Mouse (Mus musculus): ENCODE measurements at regions not wholly inside any gene's neighbourhood (a gene's known extent, or its start where the extent isn't known, plus 50 kb on each side); places are given as distances from the start of the nearest gene placed in this dataset.

DNA sequence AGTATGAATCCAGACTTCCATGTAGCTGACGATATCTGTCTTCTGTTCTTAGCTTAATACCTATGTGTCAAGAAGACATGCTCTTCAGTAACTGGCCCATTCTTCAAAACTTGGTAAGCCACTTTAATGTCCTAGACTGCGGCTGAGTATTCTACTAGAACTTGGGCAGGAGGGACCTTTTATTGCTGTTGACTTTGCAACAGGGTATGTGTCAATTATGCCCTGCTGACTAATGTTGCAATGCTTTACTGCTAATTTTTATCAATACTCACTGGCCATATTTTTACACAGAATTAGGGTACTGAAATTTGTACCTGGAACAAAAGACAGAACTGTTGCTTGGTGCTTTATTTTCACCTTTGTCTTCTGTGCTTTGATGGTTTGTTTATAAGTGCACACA lies 746.9 kb downstream of the Ppargc1a start:
- no peak for DNase-seq (ENCODE audit: low read depth, low spot score)

- no peak for DNase-seq (ENCODE audit: low read depth, low spot score)
Measured at GRCm38 (mm10) chr5:50819959-50820358, 747.6 kb downstream of the Ppargc1a start.

DNA sequence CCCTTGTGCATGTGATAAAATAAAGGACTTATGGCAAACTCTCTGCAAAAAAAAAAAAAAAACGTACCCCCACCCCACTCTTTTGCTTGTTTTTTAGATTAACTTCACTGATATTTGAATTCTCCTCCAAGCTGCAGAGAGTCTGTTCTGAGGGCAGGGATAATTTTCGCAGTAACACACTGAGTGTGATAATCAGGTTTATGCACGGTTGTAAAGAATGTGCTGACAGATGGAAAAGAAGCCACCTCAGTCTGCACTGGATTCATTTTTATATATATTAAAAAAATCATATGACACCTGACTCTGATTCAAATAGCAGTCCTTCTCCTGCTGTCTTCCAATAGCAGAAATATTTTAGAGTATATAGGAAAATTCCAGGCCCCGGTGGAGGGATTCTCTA lies 736.5 kb upstream of the Adgra3 start:
- no peak for DNase-seq (ENCODE audit: low read depth, low spot score)

DNA sequence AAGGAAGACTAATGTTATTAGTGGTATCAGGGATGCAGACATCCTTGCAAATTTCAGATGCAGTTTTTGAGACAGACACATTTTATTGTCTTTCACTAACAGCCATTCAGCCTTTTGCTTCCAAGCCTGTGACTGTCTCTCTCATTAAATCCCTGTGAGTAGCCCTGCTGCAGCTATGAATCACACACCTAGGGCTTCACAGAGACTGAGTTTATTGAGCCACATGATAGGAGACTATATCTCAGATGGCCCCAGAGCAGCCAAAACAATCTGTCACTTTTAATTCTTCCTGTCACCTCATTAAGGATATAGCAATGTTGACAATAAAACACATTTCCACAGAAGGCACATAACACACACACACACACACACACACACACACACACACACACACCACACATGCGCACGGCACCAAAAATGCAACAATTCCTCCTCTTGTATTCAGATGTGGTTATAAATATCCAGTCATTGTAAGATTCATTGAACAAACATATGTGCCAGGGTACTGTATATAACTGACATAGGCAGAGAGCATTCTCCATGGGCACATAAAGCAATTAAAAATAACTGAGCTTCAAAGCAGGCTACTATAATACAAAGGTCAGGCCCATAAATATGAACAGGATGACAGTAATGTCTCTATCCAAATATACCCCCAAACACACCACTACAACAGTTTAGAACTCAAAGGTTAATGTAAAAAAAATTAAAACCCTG lies 735.8 kb upstream of the Adgra3 start:
- DNase-seq (ENCODE audit: low read depth, low spot score) = no peak

DNA sequence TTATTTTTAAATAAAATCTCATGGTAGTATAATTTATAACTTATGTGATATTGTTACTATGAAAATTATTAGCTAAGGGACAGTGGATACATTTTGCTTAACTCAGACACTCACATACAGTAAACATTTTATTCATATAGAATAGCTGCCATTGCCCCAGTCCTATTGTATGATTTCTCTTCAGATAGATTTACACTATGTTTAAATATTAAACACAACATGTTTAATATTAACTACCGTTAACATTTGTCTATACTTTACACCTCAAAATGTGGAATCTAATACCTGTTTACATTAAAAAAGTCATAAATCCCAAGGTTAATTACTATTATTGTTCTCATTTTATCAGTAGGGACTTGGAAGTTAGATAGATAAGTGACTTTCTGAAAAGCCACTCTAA lies 734.8 kb upstream of the Adgra3 start:
- DNase-seq (ENCODE audit: low read depth, low spot score) = no peak

DNA sequence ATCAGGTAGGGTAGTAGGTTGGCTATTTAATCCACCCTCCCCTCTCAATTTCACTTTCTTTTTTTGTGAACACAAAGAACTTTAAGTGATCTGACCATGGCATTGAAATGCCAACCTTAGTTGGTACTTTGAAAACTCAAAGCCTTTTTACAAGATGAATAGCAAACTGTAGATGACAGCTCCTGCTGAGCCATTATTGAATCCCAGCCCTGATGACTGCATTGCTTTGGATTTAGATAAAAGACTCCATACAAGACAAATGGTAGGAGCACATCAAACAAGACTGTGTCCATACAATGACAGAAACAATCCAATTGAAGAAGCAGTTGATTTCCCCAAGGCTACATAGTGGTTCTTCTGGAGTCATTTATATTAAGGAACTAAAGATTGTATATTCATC lies 726.5 kb upstream of the Adgra3 start:
- no peak for DNase-seq (ENCODE audit: low read depth, low spot score)

DNA sequence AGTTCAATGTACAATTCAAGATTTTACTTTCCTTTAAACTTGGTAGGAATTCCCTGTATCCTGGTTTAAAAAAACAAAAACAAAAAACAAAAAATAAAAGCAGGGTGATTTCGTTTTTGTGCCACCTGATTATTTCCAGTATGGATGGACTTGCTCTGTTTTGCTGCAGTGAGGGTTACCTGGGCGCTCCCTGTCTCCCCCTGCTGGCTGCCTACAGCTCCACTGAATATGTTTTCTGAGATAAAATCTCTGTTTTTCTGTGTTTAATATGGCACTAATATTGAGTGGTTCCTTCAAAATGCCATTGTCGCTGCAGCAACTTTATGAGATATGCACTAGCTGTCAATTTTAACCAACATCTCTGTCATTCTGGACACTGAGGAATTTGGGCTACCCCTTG lies 720.3 kb upstream of the Adgra3 start:
- no peak for DNase-seq (ENCODE audit: low read depth, low spot score)

GRCm38 (mm10) chr5:50778221-50778620 lies 719.4 kb upstream of the Adgra3 start:
- DNase-seq (ENCODE audit: low read depth, low spot score) = no peak

GRCm38 (mm10) chr5:50762261-50762660 lies 703.5 kb upstream of the Adgra3 start:
- no peak for DNase-seq (ENCODE audit: low read depth, low spot score)

DNA sequence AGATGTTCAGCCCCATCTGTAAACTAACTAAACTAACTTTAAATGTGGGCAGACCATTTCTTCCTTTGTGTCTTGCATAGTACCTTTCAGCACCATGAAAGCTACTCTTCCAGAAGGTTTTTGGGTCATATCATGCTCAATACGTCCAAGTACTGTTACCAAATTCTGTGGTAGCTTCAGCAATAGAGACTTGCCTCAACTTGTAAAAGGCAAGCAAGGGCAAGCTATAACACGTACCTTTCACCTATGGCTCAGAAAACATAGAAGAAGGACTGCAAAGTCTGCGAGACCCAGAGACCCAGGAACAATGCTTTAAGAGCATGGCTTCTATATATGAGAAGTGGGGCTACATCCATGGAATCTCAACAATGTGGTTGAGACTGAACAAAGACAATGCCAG lies 701.6 kb upstream of the Adgra3 start:
- no peak for DNase-seq (ENCODE audit: low read depth, low spot score)

GRCm38 (mm10) chr5:50752766-50753165 lies 694.0 kb upstream of the Adgra3 start:
- peak; percentile 34 for DNase-seq (ENCODE audit: low read depth, low spot score)

GRCm38 (mm10) chr5:50751358-50751757 lies 692.6 kb upstream of the Adgra3 start:
- peak; percentile 12 for DNase-seq (ENCODE audit: low read depth, low spot score)

GRCm38 (mm10) chr5:50743030-50743429 lies 684.2 kb upstream of the Adgra3 start:
- DNase-seq (ENCODE audit: low read depth, low spot score) = no peak

DNA sequence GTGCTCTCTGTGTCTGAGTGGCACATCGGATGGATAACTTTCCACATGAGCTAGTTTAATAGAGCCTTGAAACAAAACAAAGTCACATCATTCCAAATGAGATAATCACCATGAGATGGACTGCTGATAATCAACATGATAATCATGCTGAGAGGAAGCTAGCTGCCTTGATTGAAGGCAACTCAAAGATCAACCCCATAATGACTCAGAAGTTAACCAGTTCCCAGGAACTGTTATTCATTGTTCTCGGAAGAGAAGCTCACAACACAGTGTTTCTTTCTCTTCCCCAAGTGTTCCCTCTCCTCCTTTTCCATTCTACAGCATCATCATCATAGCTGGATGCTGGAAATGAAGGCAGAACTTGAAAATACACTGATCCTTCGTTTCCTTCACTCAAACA lies 674.9 kb upstream of the Adgra3 start:
- DNase-seq (ENCODE audit: low read depth, low spot score) = no peak

GRCm38 (mm10) chr5:50728337-50729003 lies 669.7 kb upstream of the Adgra3 start:
- DNase-seq (ENCODE audit: low read depth, low spot score) = no peak

DNA sequence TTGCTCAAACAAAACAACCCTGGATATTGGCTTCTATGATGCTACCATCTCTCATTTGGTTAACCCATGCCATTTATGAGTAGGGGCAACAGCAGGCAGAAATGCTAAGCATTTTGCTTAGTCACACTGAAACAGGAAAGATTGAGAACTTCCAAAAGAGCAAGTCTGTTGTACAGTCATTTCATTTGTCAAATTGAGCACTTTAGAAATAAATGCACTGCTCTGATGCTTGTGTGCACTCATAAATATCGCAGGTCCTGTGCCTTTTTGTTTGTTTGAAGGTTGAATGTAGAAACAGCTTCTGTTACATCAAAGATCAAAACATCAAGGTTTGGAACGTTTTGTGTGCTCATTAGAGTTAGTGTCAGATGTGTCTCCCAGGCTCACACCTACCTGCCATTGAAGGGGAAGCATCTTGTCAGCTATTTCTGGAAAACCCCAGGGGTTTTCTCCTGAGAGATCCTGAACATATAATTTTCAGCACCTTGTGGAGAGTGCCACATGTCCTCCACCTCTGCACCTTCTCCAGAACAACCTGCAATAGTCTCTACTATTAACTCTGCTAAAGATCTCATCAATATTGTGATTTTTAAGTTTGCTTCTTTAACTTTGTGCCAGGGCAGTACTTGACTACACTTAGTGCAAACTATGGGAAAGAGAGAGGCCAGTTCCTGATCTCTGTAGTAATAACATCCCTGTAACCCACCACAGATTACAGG lies 648.3 kb upstream of the Adgra3 start:
- no peak for DNase-seq (ENCODE audit: low read depth, low spot score)

DNA sequence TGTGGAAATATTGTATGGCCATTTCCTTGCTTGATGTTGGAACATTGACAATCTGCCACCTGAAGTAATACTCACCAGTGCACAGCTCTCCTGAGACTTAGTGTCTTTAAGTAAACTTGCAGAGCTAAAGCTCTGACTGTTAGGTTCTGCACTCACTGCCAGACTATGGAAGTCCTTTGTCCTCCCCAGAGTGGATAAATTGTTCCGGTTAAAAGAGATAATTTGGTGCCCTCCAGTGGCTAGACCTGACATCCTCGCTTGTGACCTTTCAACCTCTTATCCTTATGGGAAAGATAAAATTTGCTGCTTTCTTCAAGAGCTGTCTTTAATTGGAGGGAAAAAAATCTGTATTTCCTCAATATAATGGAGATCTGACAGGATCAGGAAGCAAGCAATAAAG lies 639.3 kb upstream of the Adgra3 start:
- peak; percentile 56 for DNase-seq (ENCODE audit: low read depth, low spot score)

DNA sequence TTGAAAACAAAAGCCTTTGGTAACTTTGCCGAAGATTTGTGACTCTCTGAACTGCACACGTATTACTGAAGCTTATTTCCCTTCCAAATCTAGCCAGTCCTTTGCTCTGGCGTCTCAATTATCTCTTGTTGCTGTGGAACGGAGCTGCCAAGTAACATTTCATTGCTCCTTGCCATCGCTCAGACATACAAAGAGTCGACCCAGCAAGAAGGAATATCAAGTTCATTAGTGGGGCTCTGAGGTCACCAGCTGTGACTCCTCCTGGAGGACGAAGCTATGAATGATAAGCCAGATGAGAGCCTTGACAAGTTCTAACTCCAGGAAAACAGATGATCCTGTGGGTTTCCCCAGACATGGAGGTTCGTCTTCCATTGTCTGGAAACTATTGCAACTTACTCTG lies 638.8 kb upstream of the Adgra3 start:
- peak; percentile 56 for DNase-seq (ENCODE audit: low read depth, low spot score)

- no peak for DNase-seq (ENCODE audit: low read depth, low spot score)
Measured at GRCm38 (mm10) chr5:50688362-50688761, 629.6 kb upstream of the Adgra3 start.

- DNase-seq (ENCODE audit: low read depth, low spot score) = no peak
Measured at GRCm38 (mm10) chr5:50683966-50684365, 625.2 kb upstream of the Adgra3 start.

DNA sequence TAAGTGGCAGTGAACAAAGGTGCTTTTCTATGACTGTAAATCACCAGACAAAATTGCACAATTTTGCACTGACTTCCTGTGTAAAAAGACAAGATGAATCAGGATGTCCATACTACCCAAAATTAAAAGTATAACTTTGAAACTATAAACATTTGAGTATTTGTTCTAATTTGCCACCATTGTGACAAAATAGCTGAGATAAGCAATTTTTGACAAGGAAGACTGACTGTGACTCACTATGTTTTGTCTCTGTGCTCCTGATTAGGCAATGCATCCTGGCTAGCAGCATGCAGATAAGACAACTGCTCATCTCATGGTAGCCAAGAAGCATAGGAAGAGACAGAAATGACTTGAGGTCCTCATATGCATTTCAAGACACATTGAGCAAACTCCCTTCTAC lies 577.7 kb upstream of the Adgra3 start:
- no peak for DNase-seq (ENCODE audit: low read depth, low spot score)

- DNase-seq (ENCODE audit: low read depth, low spot score) = peak; percentile 2
Measured at GRCm38 (mm10) chr5:50626648-50627047, 567.8 kb upstream of the Adgra3 start.

DNA sequence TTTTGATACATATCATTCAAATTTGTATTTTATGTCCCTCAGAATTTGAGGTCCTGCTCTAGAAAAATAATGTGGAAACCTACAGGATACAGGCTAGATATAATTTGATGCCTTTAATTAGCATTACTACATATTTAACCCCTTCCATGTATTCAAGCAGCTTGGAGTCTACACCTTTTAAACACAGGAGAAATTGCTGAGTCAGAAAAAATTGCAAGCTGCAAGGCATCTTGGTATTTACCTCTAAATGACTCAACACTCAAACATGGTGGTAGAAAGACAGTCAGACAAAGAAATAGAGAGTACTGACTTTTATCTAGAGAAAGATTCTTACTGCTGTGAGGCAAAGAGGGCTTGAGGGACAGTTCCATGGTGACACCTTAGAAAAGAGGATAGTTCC lies 565.4 kb upstream of the Adgra3 start:
- no peak for DNase-seq (ENCODE audit: low read depth, low spot score)
